21 mouse cellular contexts compared by ENCODE assay signal in the genomic region with DNA sequence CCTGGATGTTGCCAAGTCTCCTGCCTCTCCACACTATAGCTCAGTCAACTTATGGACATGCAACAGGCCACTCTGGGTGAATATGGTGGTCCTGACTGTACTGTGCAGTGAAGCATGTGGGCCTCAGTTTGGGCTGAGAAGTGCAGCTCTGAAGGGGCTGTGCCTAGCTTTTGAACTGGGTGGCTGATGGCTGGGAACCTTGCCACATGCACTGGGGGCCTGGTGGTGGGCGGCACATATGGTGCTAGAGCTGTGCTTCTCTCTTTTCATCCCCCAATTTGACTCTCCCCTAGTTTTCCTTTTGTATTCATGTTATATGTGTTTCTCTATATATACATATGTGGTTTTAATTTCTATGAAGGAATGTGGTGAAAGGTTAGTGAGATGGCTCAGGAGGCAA.
A peak's percentile ranks its signal among the peaks of the same experiment; 100 is the strongest.
DNase-seq lines count a peak whose midpoint lies in the region; ATAC-seq lines count a peak whose summit lies in the region.
"Had no signal": no experiment of that assay in that cellular context is flagged by ENCODE, and none has a peak within 500 bp of the region (broad histone marks: within the 10 kb centered on the region; RNA-seq: fewer than 3 reads in every experiment).

No protein-coding gene starts in this region.

- ATAC-seq in inflammation-experienced regulatory T-cells, adult 6 months: no peak
- ATAC-seq: forebrain, postnatal 0 days; intestine, embryonic 15.5 days; midbrain, embryonic 15.5 days had no signal

- peak; percentile 7 to 15 for DNase-seq in frontal cortex, postnatal 25 days (ENCODE audit: low spot score in 2 of 2)
- no peak for DNase-seq in frontal cortex, postnatal 10 days (ENCODE audit: low spot score in 2 of 2)
- DNase-seq in right cerebral cortex, adult 18-20 months: peak; percentile 34
- DNase-seq in right cerebral cortex, postnatal 4 days: no peak
- peak; percentile 56 for DNase-seq in layer of hippocampus, adult 9-11 months
- DNase-seq in urinary bladder, postnatal 36 days (ENCODE audit: low spot score in 2 of 2): no peak
- DNase-seq: adrenal gland, postnatal 10 days; cerebellum, adult 2 months; cerebellum, postnatal 25 days; forebrain, postnatal 0 days; gastrocnemius, postnatal 14 days; heart, adult 18-20 months; kidney, adult 8-10 months; kidney, postnatal 14 days; liver; lung, postnatal 4 days; retina, postnatal 1 day; thymus, postnatal 25 days had no signal

Comparison
In these comparisons a context has a peak if more than half of its experiments do, and no peak if none do; other contexts are left out.
1. DNase-seq: peak in frontal cortex, postnatal 25 days (2 of 2), right cerebral cortex, adult 18-20 months (single experiment) and layer of hippocampus, adult 9-11 months (single experiment); none in frontal cortex, postnatal 10 days (0 of 2), right cerebral cortex, postnatal 4 days (single experiment) and urinary bladder, postnatal 36 days (0 of 2).